Mouse (Mus musculus) R1 (cell line): ENCODE measurements around the gene Stat1.

ENCODE experiments used
- DNase-seq: peaks from one replicate; pipeline ENCODE4 v3.0.0-alpha.2; 2018; ENCODE audit warnings: low read depth, low spot score

The Stat1 gene

DNA sequence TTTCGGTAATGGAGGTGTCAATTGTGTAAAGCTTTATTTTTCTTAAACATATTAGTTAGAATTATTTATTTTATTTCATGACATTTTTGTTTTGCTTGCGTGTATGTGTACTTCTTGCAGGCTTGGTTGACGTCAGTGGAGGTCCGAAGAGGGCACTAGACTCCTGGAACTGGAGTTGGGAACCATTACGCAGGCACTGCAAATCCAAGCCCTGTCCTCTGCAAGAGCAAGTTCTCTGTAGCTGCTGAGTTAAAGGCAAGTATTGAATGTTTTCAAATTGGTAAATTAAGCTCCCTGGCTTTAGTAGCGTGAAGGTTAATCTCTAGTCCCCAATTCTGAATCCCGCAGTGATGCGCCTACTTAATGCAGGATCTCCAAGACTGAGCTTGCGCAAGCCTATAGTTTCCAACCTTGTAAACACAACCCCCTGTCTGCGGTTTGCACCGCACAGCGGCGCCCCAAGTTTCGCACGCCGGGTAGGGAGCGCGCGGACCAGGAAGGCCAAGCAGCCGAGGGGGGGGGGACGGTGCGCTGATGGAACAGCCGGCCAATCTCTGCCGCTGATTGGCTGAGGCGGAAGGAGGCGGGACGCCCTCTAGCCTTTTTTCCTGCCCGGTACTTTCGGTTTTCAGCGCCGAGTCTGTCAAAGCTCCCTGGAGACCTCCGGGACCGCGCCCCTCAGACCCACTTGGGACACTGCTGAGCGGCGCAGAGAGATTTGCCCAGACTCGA, at the start of gene Stat1:
Gene Stat1, plus strand, starts transcription at position 581 of the 732 bp plus-strand sequence.
- DNase-seq, result peak; percentile 92

DNA sequence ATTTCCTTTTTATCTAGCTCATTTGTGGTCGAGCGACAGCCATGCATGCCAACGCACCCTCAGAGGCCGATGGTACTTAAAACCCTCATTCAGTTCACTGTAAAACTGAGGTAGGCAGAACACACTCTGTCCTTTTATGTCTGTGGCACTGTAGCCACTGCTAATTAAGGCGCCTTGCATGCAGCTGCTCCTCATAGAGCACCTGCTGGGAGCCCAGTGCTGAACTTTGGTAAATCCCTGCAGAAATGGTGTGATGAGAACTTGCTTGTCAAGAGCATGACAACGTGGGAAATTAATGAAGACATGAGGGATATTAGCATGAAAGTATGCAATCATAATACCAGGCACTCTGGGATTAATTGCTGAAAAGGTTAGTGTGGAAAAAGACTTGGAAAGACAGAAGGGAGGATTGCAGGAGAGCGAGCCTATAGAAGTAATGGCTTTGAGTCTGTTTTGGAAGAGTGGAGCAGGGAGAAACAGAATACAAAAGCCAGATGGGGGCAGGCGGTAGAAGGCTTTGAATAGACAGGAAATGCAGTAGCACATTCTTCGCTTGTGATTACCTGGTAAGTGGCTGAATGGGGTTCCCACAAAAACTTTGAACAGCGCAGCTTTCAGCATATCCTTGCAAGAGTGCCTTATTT, 39.4 kb upstream of the Stat1 start:
- DNase-seq, result peak; percentile 86

- no peak for DNase-seq
Observed at GRCm38 (mm10) chr1:52080375-52080774, 38.9 kb upstream of the Stat1 start.

DNA sequence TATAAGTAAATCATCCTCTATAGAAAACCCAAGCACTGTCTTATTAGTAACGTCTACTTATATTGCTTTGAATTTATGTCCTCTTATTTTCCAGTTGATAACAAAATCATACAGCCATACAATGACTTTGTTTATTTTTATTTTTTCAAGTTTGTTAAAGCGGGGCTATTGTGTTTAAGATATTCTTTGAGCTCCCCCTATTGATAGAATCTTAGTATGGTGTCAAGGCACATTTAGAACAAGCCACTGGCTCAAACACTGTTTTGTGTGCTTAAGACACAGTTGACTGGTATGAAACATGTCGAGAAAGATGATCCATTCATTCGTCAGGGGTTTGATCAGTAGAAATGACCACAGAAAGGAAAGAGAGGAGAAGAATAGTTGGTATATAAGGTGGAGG, 33.0 kb upstream of the Stat1 start:
- DNase-seq, result peak; percentile 5

GRCm38 (mm10) chr1:52087128-52087527, 32.1 kb upstream of the Stat1 start:
- DNase-seq, result no peak

GRCm38 (mm10) chr1:52088634-52089033, 30.6 kb upstream of the Stat1 start:
- DNase-seq, result no peak

DNA sequence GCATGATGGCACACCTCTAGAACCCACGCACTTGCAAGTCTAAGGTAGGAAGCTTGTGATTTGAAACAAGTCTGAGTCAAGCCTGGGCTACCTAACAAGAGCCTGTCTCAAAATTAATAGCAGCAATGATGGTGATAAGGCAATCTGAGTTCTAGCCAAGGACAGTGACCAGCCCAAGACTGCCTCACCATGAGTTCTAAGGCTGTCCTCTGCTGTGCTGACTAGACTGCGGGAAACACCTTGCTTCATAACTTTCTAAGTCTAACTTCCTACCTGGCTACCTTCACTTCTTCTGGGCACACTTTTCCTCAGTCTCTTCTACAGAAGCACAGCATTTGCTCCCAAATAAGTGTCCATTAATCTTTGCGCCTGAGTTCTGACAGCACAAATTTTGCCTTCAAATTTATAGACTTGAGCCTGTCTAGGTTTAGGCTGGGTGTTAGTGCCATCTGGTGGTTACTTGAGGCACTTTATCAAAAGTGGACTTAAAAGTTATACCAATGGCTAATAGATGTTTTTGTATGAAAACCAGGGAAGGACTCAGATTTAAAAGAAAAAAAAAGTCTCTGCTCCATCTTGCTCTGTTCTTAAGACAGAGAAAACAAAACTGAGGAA, 20.5 kb upstream of the Stat1 start:
- peak; percentile 43 for DNase-seq

GRCm38 (mm10) chr1:52100496-52100895, 18.7 kb upstream of the Stat1 start:
- DNase-seq, result peak; percentile 45

DNA sequence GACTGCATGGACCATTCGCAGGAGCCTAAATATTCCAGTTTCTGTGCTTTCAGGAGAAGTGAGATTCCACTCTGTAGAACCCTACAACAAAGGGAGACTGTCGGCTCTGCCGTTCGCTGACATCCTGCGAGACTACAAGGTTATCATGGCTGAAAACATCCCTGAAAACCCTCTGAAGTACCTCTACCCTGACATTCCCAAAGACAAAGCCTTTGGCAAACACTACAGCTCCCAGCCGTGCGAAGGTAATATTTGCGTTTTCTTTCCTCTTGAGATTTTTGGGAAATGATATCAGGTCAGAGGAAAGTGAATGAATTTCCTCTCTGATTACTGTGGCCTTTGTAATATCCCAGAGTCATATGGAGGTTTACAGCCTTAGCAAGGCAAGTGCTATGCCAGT, 16.4 kb upstream of the Stat1 start:
- DNase-seq, result no peak

GRCm38 (mm10) chr1:52107206-52107605, 12.0 kb upstream of the Stat1 start:
- no peak for DNase-seq

GRCm38 (mm10) chr1:52111217-52111616, 8.0 kb upstream of the Stat1 start:
- DNase-seq, result no peak

- DNase-seq, result no peak
Observed at GRCm38 (mm10) chr1:52112301-52112700, 6.9 kb upstream of the Stat1 start.

DNA sequence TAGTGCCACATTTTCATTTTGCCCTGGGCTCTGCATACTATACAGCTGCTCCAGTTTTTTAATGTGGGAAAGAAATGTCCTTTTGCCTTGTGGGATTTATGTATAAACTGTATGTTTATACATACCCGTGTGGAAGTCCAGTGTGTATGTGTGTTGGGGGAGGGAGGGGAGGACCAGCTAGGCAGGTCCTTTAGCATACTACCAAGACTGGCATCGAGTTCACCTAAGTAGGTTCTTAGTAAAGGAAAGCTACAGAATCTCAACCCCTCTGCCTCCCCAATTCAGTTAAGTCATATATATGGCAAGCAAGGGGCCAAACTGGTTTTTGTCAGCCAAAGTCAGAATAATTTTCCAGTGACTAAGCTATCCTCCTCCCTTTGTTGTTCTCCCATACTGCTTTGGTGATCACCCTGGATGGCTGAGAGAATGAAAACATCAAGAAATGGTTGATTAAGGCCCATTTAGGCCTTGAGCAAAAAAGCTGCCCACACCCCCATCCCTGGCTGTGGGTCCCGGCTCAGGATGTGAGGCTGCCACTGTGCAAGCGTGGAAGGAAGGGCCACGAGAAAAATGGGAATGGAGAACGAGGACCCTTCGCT, 6.1 kb upstream of the Stat1 start:
- no peak for DNase-seq

GRCm38 (mm10) chr1:52113666-52114069, 5.6 kb upstream of the Stat1 start:
- peak; percentile 95 for DNase-seq

GRCm38 (mm10) chr1:52116441-52116840, 2.8 kb upstream of the Stat1 start:
- no peak for DNase-seq

DNA sequence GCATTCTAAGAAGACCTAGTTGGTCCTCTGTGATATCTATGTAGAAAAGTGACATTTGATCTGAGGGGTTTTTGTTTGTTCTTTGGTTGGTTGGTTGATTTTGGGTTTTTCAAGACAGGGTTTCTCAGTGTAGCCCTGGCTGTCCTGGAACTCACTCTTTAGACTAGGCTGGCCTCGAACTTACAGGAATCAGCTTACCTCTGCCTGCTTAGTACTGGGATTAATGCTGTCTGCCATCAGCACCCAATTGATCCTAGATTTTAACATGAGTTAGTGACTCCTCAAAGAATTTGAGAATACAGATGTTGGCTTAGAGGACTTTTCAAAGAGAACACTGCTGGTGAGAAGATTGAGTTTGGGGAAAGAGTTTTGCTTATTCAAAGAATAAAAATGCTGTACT, 1.5 kb upstream of the Stat1 start:
- no peak for DNase-seq

DNA sequence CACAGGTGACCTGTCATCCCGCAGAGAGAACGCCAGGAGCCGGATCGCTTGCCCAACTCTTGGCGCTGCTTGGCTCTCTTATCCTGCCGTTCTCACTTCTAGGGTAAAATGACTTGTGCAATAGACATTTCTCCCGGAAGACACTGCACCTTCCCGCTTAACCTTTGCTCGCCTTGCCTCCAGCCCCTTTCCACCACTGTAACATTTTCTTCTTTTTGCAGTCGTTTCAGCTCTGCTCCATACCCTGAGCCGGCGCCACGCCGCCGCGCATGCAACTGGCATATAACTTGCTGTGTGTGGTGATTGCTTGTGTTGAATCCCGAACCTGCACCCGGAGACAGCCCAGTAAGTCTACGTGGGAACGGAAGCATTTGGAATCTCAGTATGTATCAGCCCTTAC, 451 bp downstream of the Stat1 start:
- no peak for DNase-seq

GRCm38 (mm10) chr1:52120191-52120590, 951 bp downstream of the Stat1 start:
- DNase-seq, result no peak

DNA sequence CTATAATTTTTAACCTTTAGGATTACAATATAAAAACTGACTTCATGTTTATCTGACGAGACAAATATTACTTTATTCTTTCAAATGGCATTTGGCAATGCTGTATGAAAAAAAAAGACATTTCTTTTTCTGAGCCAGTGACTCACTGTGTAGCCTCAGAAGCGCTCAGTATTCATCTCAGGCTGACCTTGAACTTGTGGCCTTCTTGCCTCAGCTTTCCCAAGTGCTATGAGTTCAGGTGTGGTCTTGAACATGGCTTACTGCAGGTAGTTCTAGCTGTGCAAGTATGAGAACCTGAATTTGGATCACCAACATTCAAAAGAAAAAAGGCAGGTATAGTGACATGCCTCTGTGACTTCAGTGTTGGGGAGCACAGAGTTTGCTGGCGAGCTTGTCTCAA, 1.8 kb downstream of the Stat1 start:
- no peak for DNase-seq

DNA sequence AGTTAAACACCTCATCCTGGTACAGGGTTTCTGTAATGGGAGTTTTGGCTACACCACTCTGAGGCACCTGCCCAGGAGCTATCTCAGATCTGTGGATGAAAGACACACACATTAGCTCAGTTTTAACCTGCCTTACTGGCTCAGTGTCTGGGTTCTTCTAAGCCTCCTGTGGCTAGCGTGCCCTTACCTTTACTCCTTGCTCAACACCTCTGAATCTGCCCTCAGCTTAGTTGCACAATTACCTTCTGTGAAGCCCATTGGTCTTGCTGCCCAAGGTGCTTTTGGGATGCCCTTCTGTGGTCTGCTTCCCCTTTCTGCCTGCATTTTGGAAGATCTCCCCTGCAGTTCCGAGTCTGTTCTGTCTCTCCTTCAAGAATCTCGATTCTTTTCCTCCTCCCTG, 5.6 kb downstream of the Stat1 start:
- no peak for DNase-seq

DNA sequence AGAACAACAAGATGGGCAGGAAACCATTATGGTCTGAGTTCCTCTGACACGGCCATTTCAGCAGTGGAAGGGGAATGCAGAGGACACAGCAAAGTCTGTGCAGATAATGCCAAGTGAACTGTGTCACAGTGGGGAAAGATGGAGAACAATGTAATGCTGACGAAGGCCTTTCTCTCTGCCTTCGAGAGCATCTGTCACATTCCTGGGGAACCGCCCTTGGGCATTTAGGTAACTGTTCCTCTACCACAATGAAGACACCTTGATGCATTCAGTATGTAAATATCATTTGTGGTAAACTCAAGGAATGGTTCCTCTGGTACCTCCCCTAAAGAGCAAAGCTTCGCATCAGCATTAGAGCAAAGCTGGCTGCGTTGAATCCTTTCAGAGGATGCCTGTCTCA, 8.1 kb downstream of the Stat1 start:
- DNase-seq, result peak; percentile 58

DNA sequence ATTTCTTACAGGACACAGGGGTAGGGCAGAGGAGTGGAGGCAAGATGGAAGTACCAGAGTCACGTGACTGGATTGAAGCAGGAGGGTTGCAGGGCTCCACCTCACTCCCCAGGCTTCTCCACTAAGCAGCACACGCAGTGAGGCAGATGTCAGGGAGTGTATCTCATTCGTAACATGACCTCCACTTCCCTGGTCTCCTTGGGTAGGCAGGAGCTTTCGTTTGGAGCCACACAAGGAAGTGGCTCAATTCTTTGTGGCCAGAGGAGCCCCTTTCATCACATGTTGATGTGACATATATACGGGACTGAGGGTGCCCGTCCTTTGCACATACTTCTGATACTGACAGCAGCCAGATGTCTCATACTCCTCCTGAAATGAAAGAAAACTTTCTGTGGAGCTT, 10.6 kb downstream of the Stat1 start:
- no peak for DNase-seq
